Mouse (Mus musculus): ENCODE measurements at regions not wholly inside any gene's neighbourhood (a gene's known extent, or its start where the extent isn't known, plus 50 kb on each side); places are given as distances from the start of the nearest gene placed in this dataset.

GRCm38 (mm10) chr6:12258273-12258672, 350.7 kb downstream of the Phf14 start:
- Histone ChIP-seq H3K27me3 (ENCODE audit: control insufficient read depth, insufficient read depth, low read length) (no peaks in the 10 kb centered on the region), H3K36me3 (ENCODE audit: control insufficient read depth, insufficient read depth, low read length) (no peaks in the 10 kb centered on the region), H3K4me2 (ENCODE audit: low read depth, low read length) (no peak overlapping the region), H3K27ac (ENCODE audit: low read length) (no peak overlapping the region), H3K4me1 (ENCODE audit: control insufficient read depth, insufficient read depth, low read length) (no peaks in the 10 kb centered on the region; the same call in 1 of the 2 replicates), H3K9ac (ENCODE audit: low read length) (no peak overlapping the region), H3K9me3 (replicated peaks; ENCODE audit: control insufficient read depth, low read length) (no peaks in the 10 kb centered on the region), H3K4me3 (replicated peaks; ENCODE audit: low read length) (no peak overlapping the region)
- WGBS, result 40% methylated on average over 3 of the region's 3 CpGs
- no peak for ATAC-seq (ENCODE audit: insufficient read depth, low FRiP score)

- no peak overlapping the region for H3K27ac ChIP-seq (ENCODE audit: low read length)
- 75% methylated on average over 7 of the region's 7 CpGs for WGBS
- no peaks in the 10 kb centered on the region for H3K27me3 ChIP-seq (ENCODE audit: control insufficient read depth, insufficient read depth, low read length)
- H3K36me3 ChIP-seq (ENCODE audit: control insufficient read depth, insufficient read depth, low read length), result no peaks in the 10 kb centered on the region
- no peak overlapping the region for H3K9ac ChIP-seq (ENCODE audit: low read length)
- no peak overlapping the region for H3K4me3 ChIP-seq (replicated peaks; ENCODE audit: low read length)
- no peak overlapping the region for H3K4me2 ChIP-seq (ENCODE audit: low read depth, low read length)
- no peaks in the 10 kb centered on the region for H3K9me3 ChIP-seq (replicated peaks; ENCODE audit: control insufficient read depth, low read length)
- no peaks in the 10 kb centered on the region; the same call in 1 of the 2 replicates for H3K4me1 ChIP-seq (ENCODE audit: control insufficient read depth, insufficient read depth, low read length)
- no peak for ATAC-seq (ENCODE audit: insufficient read depth, low FRiP score)
These were observed 351.4 kb downstream of the Phf14 start for GRCm38 (mm10) chr6:12258940-12259481.

GRCm38 (mm10) chr6:12259629-12260028, 352.0 kb downstream of the Phf14 start:
- no peaks in the 10 kb centered on the region for H3K27me3 ChIP-seq (ENCODE audit: control insufficient read depth, insufficient read depth, low read length)
- no peak overlapping the region for H3K4me3 ChIP-seq (replicated peaks; ENCODE audit: low read length)
- no peaks in the 10 kb centered on the region for H3K36me3 ChIP-seq (ENCODE audit: control insufficient read depth, insufficient read depth, low read length)
- H3K27ac ChIP-seq (ENCODE audit: low read length), result no peak overlapping the region
- no peaks in the 10 kb centered on the region for H3K9me3 ChIP-seq (replicated peaks; ENCODE audit: control insufficient read depth, low read length)
- no peak overlapping the region for H3K9ac ChIP-seq (ENCODE audit: low read length)
- H3K4me2 ChIP-seq (ENCODE audit: low read depth, low read length), result no peak overlapping the region
- no peaks in the 10 kb centered on the region; the same call in 1 of the 2 replicates for H3K4me1 ChIP-seq (ENCODE audit: control insufficient read depth, insufficient read depth, low read length)
- 80% methylated on average over 8 of the region's 8 CpGs for WGBS
- no peak for ATAC-seq (ENCODE audit: insufficient read depth, low FRiP score)

- H3K36me3 ChIP-seq (ENCODE audit: control insufficient read depth, insufficient read depth, low read length), result no peaks in the 10 kb centered on the region
- no peaks in the 10 kb centered on the region for H3K9me3 ChIP-seq (replicated peaks; ENCODE audit: control insufficient read depth, low read length)
- no peak overlapping the region for H3K27ac ChIP-seq (ENCODE audit: low read length)
- H3K27me3 ChIP-seq (ENCODE audit: control insufficient read depth, insufficient read depth, low read length), result no peaks in the 10 kb centered on the region
- no peak overlapping the region for H3K4me3 ChIP-seq (replicated peaks; ENCODE audit: low read length)
- WGBS, result 32% methylated on average over 9 of the region's 9 CpGs
- H3K9ac ChIP-seq (ENCODE audit: low read length), result no peak overlapping the region
- peak; percentile 58; the same call in 1 of the 2 replicates for ATAC-seq (ENCODE audit: insufficient read depth, low FRiP score)
- no peak overlapping the region for H3K4me2 ChIP-seq (ENCODE audit: low read depth, low read length)
- no peaks in the 10 kb centered on the region; the same call in 1 of the 2 replicates for H3K4me1 ChIP-seq (ENCODE audit: control insufficient read depth, insufficient read depth, low read length)
These were observed 352.9 kb downstream of the Phf14 start for GRCm38 (mm10) chr6:12260325-12261076.

Measured in stomach, embryonic 16.5 days (tissue).